Mouse (Mus musculus): ENCODE measurements around the gene Cask. TPM values are rescaled to one million over a fixed set of nuclear protein-coding genes. Genes with fewer than 3 reads are reported as not detected.

Gene Cask
- total and polyA plus RNA-seq, 3 experiments: 9.4 to 13.3 TPM; not detected in 1

GRCm38 (mm10) chrX:13636398-13636797 lies 214.8 kb downstream of the Cask start:
- Histone ChIP-seq H3K9me3 (replicated peaks; ENCODE audit: insufficient read depth, low read length) (no peaks in the 10 kb centered on the region), H3K79me2 (ENCODE audit: control insufficient read depth, insufficient read depth, low read length, poor library complexity) (no peaks in the 10 kb centered on the region), H3K9ac (ENCODE audit: control insufficient read depth, low read depth, low read length, poor library complexity, severe bottlenecking) (no peak overlapping the region), H3K4me1 (ENCODE audit: control insufficient read depth in 1 of 2, insufficient read depth in 2 of 2, low read length in 2 of 2) (peaks cover 10 to 24% of the 10 kb centered on the region in 2 experiments), H3K36me3 (ENCODE audit: control insufficient read depth in 1 of 2, insufficient read depth in 2 of 2, low read length in 2 of 2) (peaks cover 0 to 36% of the 10 kb centered on the region in 2 experiments; a peak in 2 of 4 replicates), H3K27me3 (ENCODE audit: control insufficient read depth in 1 of 2, insufficient read depth in 2 of 2, low read length in 2 of 2) (no peaks in the 10 kb centered on the region), H3K27ac (ENCODE audit: control insufficient read depth, low read depth, low read length) (peak overlapping the region; percentile 28; the same call in 1 of the 2 replicates), H3K4me3 (ENCODE audit: control insufficient read depth in 1 of 2, insufficient read depth in 1 of 2, low read depth in 2 of 2, low read length in 2 of 2) (no peak overlapping the region)
- peak; percentile 68 for DNase-seq (ENCODE audit: low read depth, low spot score)
- no peak for TF ChIP-seq CHD2 (IDR thresholded peaks at IDR 0.05; ENCODE audit: low read length)
- TF ChIP-seq ZNF384 (IDR thresholded peaks at IDR 0.05; ENCODE audit: low read depth, low read length): no peak
- no peak for TF ChIP-seq BHLHE40 (IDR thresholded peaks at IDR 0.05; ENCODE audit: borderline replicate concordance, low read depth, low read length)
- TF ChIP-seq UBTF (IDR thresholded peaks at IDR 0.05; ENCODE audit: borderline replicate concordance, insufficient read depth, low read depth, low read length): no peak
- TF ChIP-seq POLR2AphosphoS5 (IDR thresholded peaks at IDR 0.05; ENCODE audit: borderline replicate concordance, low read depth, low read length): no peak
- no peak for TF ChIP-seq JUND (IDR thresholded peaks at IDR 0.05; ENCODE audit: low read depth, low read length)
- TF ChIP-seq MEF2A (IDR thresholded peaks at IDR 0.05; ENCODE audit: extremely low read depth, insufficient replicate concordance, low read depth, low read length, poor library complexity, severe bottlenecking): no peak
- TF ChIP-seq SMC3 (IDR thresholded peaks at IDR 0.05; ENCODE audit: low read depth, low read length): no peak
- no peak for TF ChIP-seq SIN3A (IDR thresholded peaks at IDR 0.05; ENCODE audit: low read length)
- no peak for TF ChIP-seq USF1 (IDR thresholded peaks at IDR 0.05; ENCODE audit: low read depth, low read length)
- no peak for TF ChIP-seq TAL1 (IDR thresholded peaks at IDR 0.05; ENCODE audit: low read length)
- TF ChIP-seq TCF12 (IDR thresholded peaks at IDR 0.05; ENCODE audit: low read depth, low read length): no peak
- TF ChIP-seq ELF1 (IDR thresholded peaks at IDR 0.05; ENCODE audit: low read depth, low read length): peak; percentile 69
- no peak for TF ChIP-seq MYC (IDR thresholded peaks at IDR 0.05; ENCODE audit: low read depth, low read length)
- TF ChIP-seq EP300 (IDR thresholded peaks at IDR 0.05; ENCODE audit: low read depth in 1 of 2, low read length in 2 of 2): 0 out of 4 replicates have a peak, but pooled peaks have one; percentile 8 to 16
- TF ChIP-seq RCOR1 (IDR thresholded peaks at IDR 0.05; ENCODE audit: low read depth, low read length): peak; percentile 31; the same call in 1 of the 2 replicates
- TF ChIP-seq ZC3H11A (IDR thresholded peaks at IDR 0.05; ENCODE audit: low read depth, low read length): no peak
- TF ChIP-seq ZKSCAN1 (IDR thresholded peaks at IDR 0.05; ENCODE audit: low read depth, low read length): no peak

- peaks cover 0 to 9% of the 10 kb centered on the region in 2 experiments; a peak in 2 of 4 replicates for H3K36me3 ChIP-seq (ENCODE audit: control insufficient read depth in 1 of 2, insufficient read depth in 2 of 2, low read length in 2 of 2)
- H3K4me3 ChIP-seq (ENCODE audit: control insufficient read depth in 1 of 2, insufficient read depth in 1 of 2, low read depth in 2 of 2, low read length in 2 of 2): no peak within 1 kb of the TSS
- no peaks in the 10 kb centered on the region for H3K27me3 ChIP-seq (ENCODE audit: control insufficient read depth in 1 of 2, insufficient read depth in 2 of 2, low read length in 2 of 2)
- H3K9ac ChIP-seq (ENCODE audit: control insufficient read depth, low read depth, low read length, poor library complexity, severe bottlenecking): no peak within 1 kb of the TSS
- no peak within 1 kb of the TSS for H3K27ac ChIP-seq (ENCODE audit: control insufficient read depth, low read depth, low read length)
- TF ChIP-seq TBP (IDR thresholded peaks at IDR 0.05; ENCODE audit: low read depth, low read length) (no peak), MAFK (IDR thresholded peaks at IDR 0.05; ENCODE audit: borderline replicate concordance, low read depth, low read length) (no peak), MYB (IDR thresholded peaks at IDR 0.05; ENCODE audit: low read depth, low read length) (no peak), ZNF384 (IDR thresholded peaks at IDR 0.05; ENCODE audit: low read depth, low read length) (peak; percentile 71), EP300 (IDR thresholded peaks at IDR 0.05; ENCODE audit: low read depth in 1 of 2, low read length in 2 of 2) (0 out of 4 replicates have a peak, but pooled peaks of 1 of the 2 experiments have one; percentile 41), RAD21 (IDR thresholded peaks at IDR 0.05; ENCODE audit: low read depth, low read length) (no peak), GATA1 (IDR thresholded peaks at IDR 0.05; ENCODE audit: low read depth, low read length) (no peak)
- no peaks in the 10 kb centered on the region for H3K9me3 ChIP-seq (replicated peaks; ENCODE audit: insufficient read depth, low read length)
- no peaks in the 10 kb centered on the region for H3K79me2 ChIP-seq (ENCODE audit: control insufficient read depth, insufficient read depth, low read length, poor library complexity)
- DNase-seq (ENCODE audit: low read depth, low spot score): peak; percentile 54
- peaks cover 7 to 8% of the 10 kb centered on the region in 2 experiments for H3K4me1 ChIP-seq (ENCODE audit: control insufficient read depth in 1 of 2, insufficient read depth in 2 of 2, low read length in 2 of 2)
Measured at GRCm38 (mm10) chrX:13631599-13632283, 219.4 kb downstream of the Cask start, which contains the start of gene Gpr34. TSS of gene Gpr34 (plus strand) at chrX:13632089.
